Mouse (Mus musculus) cerebellum, postnatal 36 days (tissue): Measurements from ENCODE around the gene Ahcyl2.

Experiments
- DNase-seq, 2 experiments: peaks; one replicate each; pipeline ENCODE4 v3.0.0; 2021 to 2022; ENCODE audit warnings: mixed read lengths in 2 of 2

The Ahcyl2 gene

DNA sequence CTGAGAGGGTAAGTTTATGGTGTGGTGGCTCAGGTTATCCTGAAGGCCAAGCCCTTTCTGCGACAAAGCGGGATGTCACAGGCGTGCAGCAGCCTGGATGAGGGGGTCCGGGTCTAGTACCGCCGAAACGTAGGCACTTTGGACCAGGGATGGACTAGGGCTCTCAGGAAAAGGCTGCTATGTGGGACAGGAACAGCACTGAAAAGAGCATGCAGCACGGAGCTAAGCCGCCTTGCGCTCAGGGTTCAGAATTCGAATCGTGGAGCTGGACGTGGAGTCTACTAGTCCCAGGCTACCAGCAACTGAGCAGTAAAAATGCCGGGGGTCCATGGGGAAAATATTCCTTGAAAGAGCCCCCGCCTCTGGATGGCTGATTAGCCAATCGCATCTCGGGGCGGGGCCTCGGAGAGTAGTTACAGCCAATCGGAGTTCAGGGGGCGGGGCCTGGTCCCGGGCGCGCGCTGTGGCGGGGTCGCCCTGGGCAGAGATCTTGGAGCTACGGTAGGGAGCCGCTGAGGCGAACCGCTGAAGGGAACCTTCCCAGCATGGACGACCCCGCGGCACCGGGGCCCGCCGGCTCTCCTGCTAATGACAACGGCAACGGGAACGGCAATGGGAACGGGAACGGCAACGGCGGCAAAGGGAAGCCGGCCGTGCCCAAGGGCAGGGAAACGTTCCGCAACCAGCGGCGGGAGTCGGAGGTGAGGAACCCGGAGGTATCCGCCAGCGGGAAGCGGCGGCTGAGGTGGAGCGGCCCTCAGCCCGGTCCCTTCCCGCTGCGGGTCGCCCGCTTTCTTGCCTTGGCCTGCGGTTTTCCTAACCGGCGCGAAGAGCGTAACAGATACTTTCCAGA is 148.9 kb downstream of the Ahcyl2 start, which contains the start of gene Strip2:
TSS of gene Strip2 (plus strand) at position 483 of the 853 bp plus-strand sequence.
- peak; percentile 96 to 97 for DNase-seq

DNA sequence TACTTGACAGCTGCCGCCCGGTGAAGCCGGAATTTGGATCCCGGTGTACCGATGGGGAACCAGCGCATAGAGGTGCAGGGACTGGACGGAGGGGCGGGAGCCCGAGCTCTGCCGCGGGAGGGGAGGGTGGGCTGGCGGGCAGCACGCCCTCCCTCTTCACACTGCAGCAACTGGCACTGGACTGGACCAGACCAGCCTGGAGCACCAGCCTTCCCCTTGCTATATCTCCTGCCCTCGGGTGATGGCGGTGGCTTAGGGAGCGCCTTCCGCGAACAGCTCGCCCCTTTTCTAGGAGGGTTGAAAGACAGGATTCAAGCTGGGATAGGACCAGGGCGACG is 149.5 kb downstream of the Ahcyl2 start:
- peak in 1 of 2 experiments; percentile 51 for DNase-seq

DNA sequence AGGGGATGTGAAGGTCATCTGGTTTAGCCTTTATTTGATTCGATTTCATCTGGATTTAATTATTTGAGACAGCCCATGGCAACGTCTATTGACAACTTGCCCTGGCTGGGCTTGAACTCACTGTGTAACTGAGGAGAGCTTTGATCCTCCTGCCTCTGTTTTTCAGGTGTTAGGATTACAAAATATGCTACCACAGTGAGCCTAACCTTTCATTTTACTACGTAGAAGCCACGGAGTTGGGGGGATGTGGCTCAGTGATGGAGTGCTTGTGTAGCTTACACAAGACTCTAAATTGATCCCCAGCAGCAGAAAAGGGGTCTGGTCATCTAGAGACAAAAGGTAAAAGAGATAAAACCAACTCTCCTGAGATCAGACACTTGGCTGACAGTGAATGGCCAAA is 150.1 kb downstream of the Ahcyl2 start:
- no peak for DNase-seq

DNA sequence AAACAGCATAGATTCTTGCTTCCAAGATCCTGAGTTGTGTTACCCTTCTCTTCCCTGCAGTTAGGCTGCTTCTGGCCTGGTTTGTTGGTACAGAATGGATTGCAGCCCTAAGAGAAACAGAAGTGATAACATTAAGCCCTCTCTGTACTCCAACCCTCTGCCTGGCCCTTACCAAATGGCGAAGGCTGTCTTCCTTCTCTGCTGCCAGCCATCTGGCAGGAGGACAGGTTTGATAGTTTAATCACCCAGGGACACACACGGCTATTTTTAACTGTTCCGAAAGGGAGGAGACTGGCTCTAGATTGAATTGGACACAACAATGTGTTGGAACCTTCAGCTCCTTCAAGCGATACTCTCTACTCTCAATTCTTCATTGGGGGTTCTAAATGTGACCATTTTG is 155.7 kb downstream of the Ahcyl2 start:
- peak; percentile 66 to 71 for DNase-seq

DNA sequence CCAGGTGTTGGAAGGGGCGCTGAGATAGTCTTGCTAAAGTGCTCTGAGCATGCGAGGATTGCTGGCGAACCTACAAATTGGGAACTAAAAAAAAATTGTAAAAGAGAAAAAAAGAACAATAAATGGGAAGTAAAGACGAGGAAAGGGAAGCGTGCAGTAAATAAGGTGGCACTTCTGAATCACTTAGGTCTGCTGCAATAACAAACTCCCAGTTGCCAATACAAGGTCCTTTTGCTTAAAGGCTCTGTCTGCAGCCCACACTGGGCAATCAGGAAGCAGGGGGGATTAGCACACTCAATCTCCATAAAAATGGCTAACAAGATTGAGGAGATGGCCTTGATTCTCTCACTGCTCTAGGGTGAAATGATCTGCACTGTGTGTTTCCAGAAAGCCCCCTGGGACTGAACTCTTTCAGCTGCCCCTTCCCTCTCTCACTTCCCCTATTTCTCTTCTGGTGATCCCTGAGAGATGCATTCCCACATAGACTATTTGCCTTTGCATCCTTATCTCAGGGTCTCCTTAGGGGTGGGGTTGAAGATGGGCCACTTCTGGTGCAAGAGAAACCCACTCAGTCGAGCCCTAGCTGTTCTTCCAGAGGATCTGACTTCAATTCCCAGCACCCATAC is 157.9 kb downstream of the Ahcyl2 start:
- DNase-seq = no peak

DNA sequence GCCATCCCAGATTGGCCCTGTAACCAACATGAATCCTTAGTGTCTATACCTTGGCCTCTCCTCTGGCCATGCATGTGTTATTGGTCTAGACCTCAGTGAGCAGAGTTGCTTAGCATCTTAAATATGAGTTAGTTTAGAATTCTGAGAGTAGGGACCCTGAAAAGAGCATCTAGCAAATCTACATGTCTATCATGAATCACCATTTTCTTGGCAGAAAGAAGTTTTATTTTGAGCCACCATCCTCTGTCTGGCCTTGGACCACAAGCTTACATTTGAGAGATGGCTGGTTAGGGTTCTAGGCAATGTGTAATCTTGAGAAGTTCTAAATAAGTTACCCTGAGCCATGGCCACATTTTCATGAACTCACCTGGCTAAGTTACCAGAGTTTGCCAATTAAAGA is 162.3 kb downstream of the Ahcyl2 start:
- no peak for DNase-seq

DNA sequence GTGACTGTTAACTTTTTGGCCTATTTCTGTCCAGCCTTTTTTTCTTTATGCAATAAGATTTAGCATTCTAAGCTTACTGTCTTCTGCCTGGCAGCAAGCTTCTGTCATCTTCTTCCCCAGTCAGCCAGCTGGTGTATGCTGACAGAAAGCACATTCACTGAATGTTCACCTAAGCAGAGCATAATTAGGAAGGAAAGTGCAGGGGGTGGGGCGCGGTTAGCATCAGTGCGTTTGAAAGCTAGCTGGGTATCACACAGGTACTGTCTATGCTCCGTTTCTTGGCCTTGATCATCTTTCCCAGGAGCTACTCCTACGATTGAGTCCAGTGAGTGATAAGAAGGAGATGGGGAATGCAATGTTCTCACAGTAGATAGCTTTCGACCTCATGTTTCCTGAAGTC is 162.9 kb downstream of the Ahcyl2 start:
- DNase-seq = no peak

DNA sequence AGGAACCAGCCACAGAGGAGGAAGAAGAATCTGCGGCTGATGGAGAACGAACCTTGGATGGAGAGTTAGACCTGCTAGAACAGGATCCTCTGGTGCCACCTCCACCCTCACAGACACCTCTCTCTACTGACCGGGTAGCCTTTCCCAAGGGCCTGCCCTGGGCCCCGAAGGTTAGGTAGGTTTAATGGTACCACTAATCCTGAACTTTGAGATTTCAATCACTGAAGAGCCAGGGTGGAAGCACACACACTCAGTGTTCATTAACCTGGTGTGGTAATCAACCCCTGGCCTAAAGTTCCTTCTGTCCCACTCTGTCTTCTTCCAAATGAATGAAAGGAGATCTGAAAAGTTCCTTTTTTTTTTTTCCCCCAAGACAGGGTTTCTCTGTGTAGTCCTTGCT is 163.4 kb downstream of the Ahcyl2 start:
- no peak for DNase-seq

DNA sequence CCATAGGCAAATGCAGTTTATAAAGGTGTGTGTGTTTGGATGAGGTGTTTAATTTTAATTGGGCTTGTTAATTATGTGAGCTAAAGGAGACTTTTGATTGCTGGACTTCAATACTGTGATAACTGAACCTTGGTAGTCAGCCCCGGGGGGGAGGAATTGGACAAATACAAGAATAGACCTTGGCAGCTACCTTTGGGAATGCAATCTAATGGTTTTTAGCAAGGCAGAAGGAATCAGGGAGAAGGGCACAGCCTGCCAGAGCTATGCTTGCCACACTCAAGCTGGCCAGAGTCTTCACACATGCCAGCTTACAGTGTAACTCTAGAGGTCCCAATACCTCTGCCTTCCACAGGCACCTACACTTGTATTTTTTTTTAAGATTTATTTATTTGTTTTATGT is 167.9 kb downstream of the Ahcyl2 start:
- DNase-seq = peak; percentile 19

DNA sequence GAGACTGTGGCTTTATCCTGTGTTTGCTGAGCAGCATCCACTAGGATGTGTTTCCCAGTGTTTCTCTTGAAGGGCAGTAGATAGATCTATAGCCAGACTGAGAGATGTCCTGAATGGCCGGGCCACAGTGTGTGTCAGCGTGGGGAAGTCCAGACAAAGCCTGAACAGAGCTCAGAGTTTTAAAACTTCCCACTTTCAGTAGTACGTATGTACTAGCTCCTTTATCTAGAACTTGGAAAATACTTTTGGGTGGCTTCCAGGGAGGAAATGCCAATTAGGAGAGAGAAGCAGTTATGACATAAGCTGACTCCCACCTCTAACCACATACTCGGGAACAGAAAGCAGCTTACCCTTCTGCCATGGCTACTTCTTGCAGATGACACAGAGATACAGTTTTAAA is 172.6 kb downstream of the Ahcyl2 start:
- no peak for DNase-seq

DNA sequence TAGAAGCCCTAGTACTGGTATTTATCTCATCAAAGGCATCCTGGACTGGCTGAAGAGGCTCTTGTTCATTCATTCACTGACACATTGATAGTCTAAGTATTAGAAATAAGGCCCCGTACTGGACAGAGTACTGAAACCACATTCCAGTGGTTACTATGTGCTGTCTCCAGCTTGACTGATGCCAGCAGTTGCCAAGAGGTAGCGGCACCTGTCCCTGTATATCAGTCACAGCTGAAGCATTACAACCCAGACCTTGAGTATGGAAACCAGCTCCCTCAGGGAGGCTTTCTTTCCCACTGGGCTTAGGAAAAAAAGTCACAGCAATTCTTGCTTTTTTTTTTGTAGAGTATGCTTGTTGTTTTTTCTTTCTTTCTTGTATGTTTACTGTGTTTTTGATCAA is 173.2 kb downstream of the Ahcyl2 start:
- DNase-seq = no peak

DNA sequence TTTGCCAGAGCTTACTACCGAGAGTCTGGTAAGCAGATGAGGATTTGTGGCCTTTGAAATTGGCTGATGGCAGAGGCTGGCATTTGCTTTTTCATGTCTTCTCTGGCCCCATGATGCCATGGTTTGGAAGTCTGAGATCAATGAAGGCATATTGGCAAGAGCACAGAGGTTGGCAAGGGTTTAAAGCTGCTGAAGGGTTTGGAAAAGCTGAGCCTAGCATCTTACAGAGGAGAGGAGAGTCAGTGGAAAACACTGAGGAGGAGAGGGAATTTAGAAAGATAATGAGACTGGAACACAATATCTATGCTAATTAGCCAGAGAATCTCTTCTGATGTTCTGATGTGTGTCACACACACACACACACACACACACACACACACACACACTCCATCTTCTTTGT is 176.7 kb downstream of the Ahcyl2 start:
- no peak for DNase-seq

DNA sequence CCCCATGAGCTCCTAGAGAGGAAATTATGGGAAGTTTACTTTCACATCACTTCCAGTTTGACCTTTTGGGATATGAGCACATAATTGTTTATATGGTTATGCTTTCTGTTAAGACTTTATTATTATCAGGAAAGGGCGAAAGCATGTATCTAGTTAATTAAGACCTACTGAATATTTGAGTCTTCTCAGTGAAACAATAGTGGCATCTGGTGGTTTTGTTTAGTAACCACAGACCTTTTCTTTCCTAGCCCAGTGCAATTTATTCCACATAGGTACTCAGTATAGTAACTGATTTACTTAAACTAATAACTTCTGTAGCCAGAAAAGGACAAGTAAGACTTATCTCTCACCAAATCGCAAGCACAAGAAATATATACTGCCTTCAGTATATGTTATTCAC is 178.8 kb downstream of the Ahcyl2 start:
- DNase-seq = no peak

DNA sequence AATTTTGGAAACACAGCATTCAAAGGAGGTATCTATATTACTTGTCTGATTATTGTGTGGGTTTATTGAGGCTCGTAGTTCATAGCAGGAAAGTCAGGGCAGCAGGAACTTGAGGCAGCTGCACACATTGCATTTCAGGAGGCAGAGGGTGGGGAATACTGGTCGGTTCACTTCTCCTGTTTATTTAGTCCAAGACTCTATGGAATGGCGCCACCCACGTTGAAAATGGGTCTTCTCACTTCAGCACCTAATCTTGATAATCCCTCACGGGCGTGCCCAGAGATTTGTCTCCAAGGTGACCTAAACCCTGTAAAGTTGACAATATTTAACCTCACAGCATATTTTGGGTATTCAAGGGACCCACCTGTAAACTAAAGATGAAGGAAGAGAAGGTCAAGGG is 180.0 kb downstream of the Ahcyl2 start:
- DNase-seq = no peak

DNA sequence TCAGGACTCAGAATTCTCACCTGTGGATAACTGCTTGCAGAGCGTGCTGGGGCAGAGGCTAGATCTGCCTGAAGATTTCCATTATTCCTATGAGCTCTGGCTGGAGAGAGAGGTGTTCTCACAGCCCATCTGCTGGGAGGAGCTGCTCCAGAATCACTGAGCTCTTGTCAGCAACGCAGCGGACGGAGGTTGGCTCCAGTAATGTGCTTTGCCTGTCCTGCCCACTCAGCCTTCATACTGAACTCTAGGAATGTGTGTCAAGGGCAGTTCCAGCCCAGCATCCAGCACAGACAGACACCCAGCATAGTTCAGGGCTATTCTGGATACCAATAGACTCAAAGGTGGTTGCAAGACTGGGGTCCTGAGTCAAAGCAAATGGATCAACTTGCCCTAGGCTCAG is 188.9 kb downstream of the Ahcyl2 start:
- DNase-seq = no peak

DNA sequence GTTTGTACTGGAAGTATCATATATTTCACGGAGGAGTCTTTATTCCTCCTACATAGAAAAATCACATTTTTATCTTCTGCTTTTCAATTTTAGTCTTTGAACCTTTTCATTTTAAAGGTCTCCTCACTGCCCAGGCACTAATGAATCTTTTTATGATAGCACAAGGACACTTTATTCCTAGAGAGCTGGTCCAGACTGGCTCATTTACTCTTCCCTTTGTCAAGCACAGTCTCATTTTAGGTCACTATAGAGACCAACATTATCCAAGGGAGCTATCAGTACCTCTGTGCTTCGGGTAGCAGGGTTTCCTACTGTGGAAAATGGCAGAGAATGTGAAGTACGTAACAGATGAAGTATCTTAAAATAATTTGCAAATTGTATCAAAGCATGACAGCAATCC is 190.9 kb downstream of the Ahcyl2 start:
- DNase-seq = no peak

DNA sequence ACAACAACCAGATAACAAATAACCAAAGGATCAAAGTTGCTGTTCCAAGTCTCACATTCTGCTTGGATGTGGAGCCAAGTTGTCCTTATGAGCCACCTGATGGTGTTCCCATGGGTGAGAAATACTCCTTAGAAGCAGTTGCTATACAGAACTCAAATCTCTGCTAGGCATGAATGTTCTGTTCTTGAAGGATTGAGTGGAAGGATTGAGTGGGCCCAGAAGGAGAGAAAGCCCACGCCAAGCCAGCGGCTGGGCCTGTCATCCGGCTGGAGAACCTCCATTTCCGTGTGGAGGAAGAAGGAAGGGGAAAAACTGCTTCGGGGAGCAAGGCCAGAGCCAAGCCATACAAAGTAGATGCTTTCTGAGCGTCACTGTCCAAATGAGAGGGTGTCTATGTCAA is 193.3 kb downstream of the Ahcyl2 start:
- no peak for DNase-seq
